Mouse (Mus musculus) forebrain, embryonic 10.5 days (tissue): Measurements from ENCODE around the gene Itgae. TPM values are rescaled to one million over a fixed set of nuclear protein-coding genes. Genes with fewer than 3 reads are reported as not detected.

Experiments
- DNase-seq: peaks from one replicate; pipeline ENCODE4 v3.0.0-alpha.2; 2017; ENCODE audit warnings: low spot score; ENCODE audit errors: extremely low spot score
- H3K27ac ChIP-seq: fragments of 300-500 bp; sonication (generic); 2 replicates; pipeline ENCODE4 v1.5.1; 2016; ENCODE audit warnings: mild to moderate bottlenecking
- H3K27me3 ChIP-seq: fragments of 300-500 bp; sonication (generic); 2 replicates; pipeline ENCODE4 v1.6.1; 2016; ENCODE audit warnings: mild to moderate bottlenecking; ENCODE audit not compliant: poor library complexity, severe bottlenecking
- H3K36me3 ChIP-seq: fragments of 300-500 bp; sonication (generic); replicated peaks from 2 replicates; pipeline ENCODE4 v1.6.1; 2016; ENCODE audit warnings: mild to moderate bottlenecking, moderate library complexity
- H3K4me1 ChIP-seq: fragments of 300-500 bp; sonication (generic); 2 replicates; pipeline ENCODE4 v1.6.1; 2016
- H3K4me3 ChIP-seq: fragments of 300-500 bp; sonication (generic); 2 replicates; pipeline ENCODE4 v1.5.1; 2016; ENCODE audit warnings: mild to moderate bottlenecking, moderate library complexity
- H3K9me3 ChIP-seq: fragments of 300-500 bp; sonication (generic); 2 replicates; pipeline ENCODE4 v1.6.1; 2016; ENCODE audit warnings: mild to moderate bottlenecking, moderate library complexity
- WGBS: fragments of 180-500 bp; shearing (Covaris S2); methylation state at CpG from one replicate; pipeline ENCODE4 v1.1.7; 2016; 5-methylcytosine and 5-hydroxymethylcytosine counted together
- polyA plus RNA-seq: library from polyadenylated mRNA; unstranded; fragments of >200 nt; fragmentation: Nextera tagmentation; extraction: Ambion mirVana; gene quantifications from 2 replicates; pipeline ENCODE4 v1.2.1, GENCODE M21; 2016

Itgae gene
- polyA plus RNA-seq, 1 experiment from 2014 or later, result 0.45 TPM

- no peaks in the 10 kb centered on the region for H3K27me3 ChIP-seq
- H3K27ac ChIP-seq, result no peak overlapping the region
- 84% methylated on average over 6 of the region's 6 CpGs for WGBS
- peaks cover 99% of the 10 kb centered on the region for H3K36me3 ChIP-seq
- DNase-seq, result no peak
- no peaks in the 10 kb centered on the region for H3K4me1 ChIP-seq
- no peaks in the 10 kb centered on the region for H3K9me3 ChIP-seq
- H3K4me3 ChIP-seq, result no peak overlapping the region
Observed at GRCm38 (mm10) chr11:73077211-73077720, 13.1 kb upstream of the Itgae start.

- no peaks in the 10 kb centered on the region for H3K27me3 ChIP-seq
- H3K27ac ChIP-seq, result no peak overlapping the region
- no peaks in the 10 kb centered on the region for H3K4me1 ChIP-seq
- DNase-seq, result no peak
- H3K36me3 ChIP-seq, result peaks cover 94% of the 10 kb centered on the region
- no peak overlapping the region for H3K4me3 ChIP-seq
- WGBS, result 96% methylated on average over 8 of the region's 8 CpGs
- no peaks in the 10 kb centered on the region for H3K9me3 ChIP-seq
Observed at GRCm38 (mm10) chr11:73078615-73079014, 11.8 kb upstream of the Itgae start.

GRCm38 (mm10) chr11:73080306-73080705, 10.1 kb upstream of the Itgae start:
- Histone ChIP-seq H3K36me3 (peaks cover 94% of the 10 kb centered on the region), H3K27ac (no peak overlapping the region)
- WGBS, result 87% methylated on average over 3 of the region's 3 CpGs

GRCm38 (mm10) chr11:73084303-73084702, 6.1 kb upstream of the Itgae start:
- H3K9me3 ChIP-seq, result no peaks in the 10 kb centered on the region
- no peak for DNase-seq
- H3K27ac ChIP-seq, result no peak overlapping the region
- H3K36me3 ChIP-seq, result peaks cover 62% of the 10 kb centered on the region
- peaks cover 12% of the 10 kb centered on the region for H3K4me1 ChIP-seq
- 72% methylated on average over 6 of the region's 6 CpGs for WGBS
- H3K4me3 ChIP-seq, result no peak overlapping the region
- H3K27me3 ChIP-seq, result no peaks in the 10 kb centered on the region

More at GRCm38 (mm10) chr11:73080306-73080705, 10.1 kb upstream of the Itgae start:
- Histone ChIP-seq H3K27me3 (no peaks in the 10 kb centered on the region), H3K4me3 (no peak overlapping the region), H3K9me3 (no peaks in the 10 kb centered on the region), H3K4me1 (no peaks in the 10 kb centered on the region)
- DNase-seq, result no peak

GRCm38 (mm10) chr11:73084804-73085231, 5.6 kb upstream of the Itgae start:
- 92% methylated on average over 10 of the region's 10 CpGs for WGBS
- H3K27me3 ChIP-seq, result no peaks in the 10 kb centered on the region
- no peak for DNase-seq
- no peaks in the 10 kb centered on the region for H3K9me3 ChIP-seq
- no peak overlapping the region for H3K4me3 ChIP-seq
- H3K36me3 ChIP-seq, result peaks cover 57% of the 10 kb centered on the region
- no peak overlapping the region for H3K27ac ChIP-seq
- H3K4me1 ChIP-seq, result peaks cover 12% of the 10 kb centered on the region

GRCm38 (mm10) chr11:73085391-73085790, 5.0 kb upstream of the Itgae start:
- WGBS, result 82% methylated on average over 7 of the region's 7 CpGs
- Histone ChIP-seq H3K27me3 (no peaks in the 10 kb centered on the region), H3K27ac (no peak overlapping the region), H3K9me3 (no peaks in the 10 kb centered on the region), H3K36me3 (peaks cover 51% of the 10 kb centered on the region), H3K4me1 (peaks cover 12% of the 10 kb centered on the region), H3K4me3 (no peak overlapping the region)
- DNase-seq, result no peak

- 71% methylated on average over 6 of the region's 6 CpGs for WGBS
- Histone ChIP-seq H3K4me3 (no peak overlapping the region), H3K27ac (peak overlapping the region; percentile 56), H3K36me3 (peaks cover 27% of the 10 kb centered on the region), H3K4me1 (peaks cover 12% of the 10 kb centered on the region), H3K9me3 (no peaks in the 10 kb centered on the region), H3K27me3 (no peaks in the 10 kb centered on the region)
- DNase-seq, result no peak
Observed at GRCm38 (mm10) chr11:73087700-73088480, 2.5 kb upstream of the Itgae start.

GRCm38 (mm10) chr11:73090826-73091225, 443 bp downstream of the Itgae start:
- H3K4me3 ChIP-seq, result no peak overlapping the region
- no peak for DNase-seq
- H3K9me3 ChIP-seq, result no peaks in the 10 kb centered on the region
- H3K27me3 ChIP-seq, result no peaks in the 10 kb centered on the region
- H3K4me1 ChIP-seq, result peaks cover 12% of the 10 kb centered on the region
- no peak overlapping the region for H3K27ac ChIP-seq
- WGBS, result 87% methylated on average over 2 of the region's 2 CpGs
- H3K36me3 ChIP-seq, result peaks cover 5% of the 10 kb centered on the region; the same call in 1 of the 2 replicates

GRCm38 (mm10) chr11:73092057-73092456, 1.7 kb downstream of the Itgae start:
- H3K4me1 ChIP-seq, result peaks cover 12% of the 10 kb centered on the region
- 82% methylated on average over 4 of the region's 4 CpGs for WGBS
- no peaks in the 10 kb centered on the region for H3K9me3 ChIP-seq
- no peaks in the 10 kb centered on the region for H3K36me3 ChIP-seq
- no peak overlapping the region for H3K27ac ChIP-seq
- no peak overlapping the region for H3K4me3 ChIP-seq
- no peaks in the 10 kb centered on the region for H3K27me3 ChIP-seq
- DNase-seq, result no peak

GRCm38 (mm10) chr11:73092877-73093276, 2.5 kb downstream of the Itgae start:
- Histone ChIP-seq H3K9me3 (no peaks in the 10 kb centered on the region), H3K4me3 (no peak overlapping the region), H3K27ac (no peak overlapping the region), H3K36me3 (no peaks in the 10 kb centered on the region), H3K4me1 (peaks cover 7% of the 10 kb centered on the region), H3K27me3 (no peaks in the 10 kb centered on the region)
- no peak for DNase-seq
- 82% methylated on average over 7 of the region's 7 CpGs for WGBS

- no peaks in the 10 kb centered on the region for H3K9me3 ChIP-seq
- WGBS, result 84% methylated on average over 11 of the region's 11 CpGs
- H3K36me3 ChIP-seq, result no peaks in the 10 kb centered on the region
- no peak for DNase-seq
- no peak overlapping the region for H3K4me3 ChIP-seq
- no peaks in the 10 kb centered on the region for H3K4me1 ChIP-seq
- H3K27me3 ChIP-seq, result no peaks in the 10 kb centered on the region
- H3K27ac ChIP-seq, result no peak overlapping the region
Observed at GRCm38 (mm10) chr11:73094231-73094995, 4.0 kb downstream of the Itgae start.

- H3K9me3 ChIP-seq, result no peaks in the 10 kb centered on the region
- no peaks in the 10 kb centered on the region for H3K36me3 ChIP-seq
- WGBS, result 81% methylated on average over 5 of the region's 5 CpGs
- no peak overlapping the region for H3K27ac ChIP-seq
- H3K4me1 ChIP-seq, result no peaks in the 10 kb centered on the region
- H3K27me3 ChIP-seq, result no peaks in the 10 kb centered on the region
- H3K4me3 ChIP-seq, result no peak overlapping the region
- DNase-seq, result no peak
Observed at GRCm38 (mm10) chr11:73098860-73099259, 8.5 kb downstream of the Itgae start.
